Mouse (Mus musculus) Patski (cell line): ENCODE data around the gene Pou3f3. TPM values are rescaled to one million over a fixed set of nuclear protein-coding genes. Genes with fewer than 3 reads are reported as not detected.

Experiments
- ATAC-seq: fragments of 100-300 bp; one replicate; pipeline ENCODE4 v1.8.0; 2021
- CTCF ChIA-PET: fragments of 350-600 bp; sonication (Branson Sonifier 250); formaldehyde crosslinking; loops from one replicate; lab custom pipeline; 2022; ENCODE audit warnings: inconsistent platforms; lab: Charles Lee
- POLR2A ChIA-PET: fragments of 350-600 bp; sonication (Branson Sonifier 250); formaldehyde crosslinking; loops from one replicate; lab custom pipeline; 2022; ENCODE audit warnings: antibody characterized with exemption, inconsistent platforms; lab: Charles Lee
- DNase-seq: peaks from one replicate; pipeline ENCODE4 v3.0.0-alpha.2; 2011; ENCODE audit warnings: low read depth, low spot score
- H3K27me3 ChIP-seq: fragments of 371-371 bp; one replicate; pipeline ENCODE4 v1.5.1; 2021
- CTCF ChIP-seq: fragments of 100-300 bp; IDR thresholded peaks from one replicate; pipeline ENCODE4 v1.5.1; 2021
- in situ Hi-C: fragments of 300-500 bp; cut with MboI; formaldehyde crosslinking; loops from 3 replicates; pipeline ENCODE4 v1.11.1; 2018; ENCODE audit warnings: low pct_unique_long_range_greater_than_20kb, mixed read lengths
- polyA plus RNA-seq: library from polyadenylated mRNA; unstranded; gene quantifications from one replicate; pipeline ENCODE4 v1.2.3, GENCODE M21; 2021

Pou3f3 gene
- polyA plus RNA-seq, 1 experiment from 2014 or later = 36.5 TPM

DNA sequence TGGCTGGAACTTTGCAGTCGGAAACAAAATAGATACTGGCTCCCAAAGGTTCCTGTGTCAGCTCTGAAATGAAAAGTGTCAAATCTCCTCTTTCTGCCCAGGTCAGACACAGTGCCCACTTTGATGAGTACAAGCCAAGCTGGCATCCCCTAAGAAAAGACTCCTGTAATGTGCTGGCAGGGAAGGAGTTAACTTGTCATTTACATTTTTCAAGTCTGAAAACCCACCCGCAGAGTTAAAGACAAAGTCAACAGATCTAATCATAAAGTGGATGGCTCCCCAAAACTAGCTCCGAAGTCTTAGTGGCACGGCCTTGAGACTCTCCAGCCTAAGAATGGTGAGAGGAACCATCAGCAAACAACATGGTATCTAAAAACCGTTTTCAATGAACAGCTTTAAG is 11.6 kb downstream of the Pou3f3 start:
- DNase-seq (no peak), ATAC-seq (no peak)
- in situ Hi-C loops = loop anchor here (25.0 kb wide), 3 partner anchors 380 to 1820 kb away; partner anchors contain the start of genes AI597479 and Tgfbrap1
- CTCF ChIA-PET = no interaction called here
- POLR2A ChIA-PET = interaction anchor here (0.5 to 1.3 kb wide), 2 partner anchors 9 to 1341 kb away, joined by 3 to 4 read pairs; no protein-coding TSS in a partner anchor
- no peak for TF ChIP-seq CTCF
- no peaks in the 10 kb centered on the region for H3K27me3 ChIP-seq

DNA sequence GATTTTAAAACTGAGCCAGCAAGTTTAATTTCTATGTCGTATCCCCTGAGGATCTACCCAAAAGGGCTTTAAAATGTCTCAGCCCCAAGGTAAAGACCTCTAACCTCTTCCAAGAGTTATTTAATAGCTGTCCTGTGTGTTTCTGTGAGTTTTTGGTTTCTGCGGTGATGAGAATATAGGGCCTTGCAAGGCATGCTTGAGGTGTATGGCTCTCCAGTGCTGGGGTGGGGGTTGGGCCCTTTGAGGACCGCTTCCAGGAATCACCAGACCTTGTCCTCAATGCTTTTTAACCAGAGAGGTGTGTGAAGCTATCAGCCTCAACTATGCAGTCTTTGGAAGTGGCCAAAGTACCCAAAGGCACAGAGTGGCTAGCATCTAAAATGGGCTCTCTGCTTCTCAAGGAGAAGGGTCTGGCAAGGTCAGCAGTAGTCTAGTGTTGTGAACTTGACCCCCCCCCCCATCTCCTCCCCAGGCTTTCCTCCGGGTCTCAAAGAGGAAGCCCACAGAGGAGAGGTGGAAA is 12.1 kb downstream of the Pou3f3 start:
- ChIA-PET POLR2A (interaction anchor here (1.3 kb wide), 1 partner anchor 10 kb away, joined by 3 read pairs; no protein-coding TSS in a partner anchor), CTCF (no interaction called here)
- TF ChIP-seq CTCF = no peak
- ATAC-seq = no peak
- in situ Hi-C loops = loop anchor here (25.0 kb wide), 3 partner anchors 380 to 1820 kb away; partner anchors contain the start of genes AI597479 and Tgfbrap1
- no peaks in the 10 kb centered on the region for H3K27me3 ChIP-seq
- no peak for DNase-seq

DNA sequence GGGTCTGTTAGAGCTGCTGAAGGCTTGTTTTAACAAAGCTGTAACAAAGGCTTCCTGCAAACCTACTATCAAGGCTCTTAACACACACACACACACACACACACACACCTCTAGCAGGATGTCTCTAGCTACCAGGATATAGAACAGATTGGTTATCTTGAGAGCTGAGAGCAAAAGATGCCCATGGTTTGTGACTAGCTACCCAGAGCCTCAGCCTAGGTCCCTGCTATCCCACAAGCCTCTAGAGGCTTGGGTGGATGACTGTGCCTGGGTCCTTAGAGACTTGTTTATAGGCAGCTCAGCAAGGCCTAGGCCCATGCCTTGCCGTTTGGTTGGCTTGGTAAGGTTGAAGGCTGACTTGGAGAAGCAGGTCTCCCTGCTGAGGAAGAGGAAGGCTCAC is 13.5 kb downstream of the Pou3f3 start:
- ATAC-seq (no peak), DNase-seq (no peak)
- ChIA-PET POLR2A (interaction anchor here (1.0 kb wide), 2 partner anchors 9 to 11 kb away, joined by 3 to 4 read pairs; no protein-coding TSS in a partner anchor), CTCF (interaction anchor here (1.1 kb wide), 1 partner anchor 18 kb away, joined by 3 read pairs; no protein-coding TSS in a partner anchor)
- in situ Hi-C loops = loop anchor here (25.0 kb wide), 3 partner anchors 378 to 1822 kb away; partner anchors contain the start of genes AI597479 and Tgfbrap1
- no peaks in the 10 kb centered on the region for H3K27me3 ChIP-seq
- no peak for TF ChIP-seq CTCF

DNA sequence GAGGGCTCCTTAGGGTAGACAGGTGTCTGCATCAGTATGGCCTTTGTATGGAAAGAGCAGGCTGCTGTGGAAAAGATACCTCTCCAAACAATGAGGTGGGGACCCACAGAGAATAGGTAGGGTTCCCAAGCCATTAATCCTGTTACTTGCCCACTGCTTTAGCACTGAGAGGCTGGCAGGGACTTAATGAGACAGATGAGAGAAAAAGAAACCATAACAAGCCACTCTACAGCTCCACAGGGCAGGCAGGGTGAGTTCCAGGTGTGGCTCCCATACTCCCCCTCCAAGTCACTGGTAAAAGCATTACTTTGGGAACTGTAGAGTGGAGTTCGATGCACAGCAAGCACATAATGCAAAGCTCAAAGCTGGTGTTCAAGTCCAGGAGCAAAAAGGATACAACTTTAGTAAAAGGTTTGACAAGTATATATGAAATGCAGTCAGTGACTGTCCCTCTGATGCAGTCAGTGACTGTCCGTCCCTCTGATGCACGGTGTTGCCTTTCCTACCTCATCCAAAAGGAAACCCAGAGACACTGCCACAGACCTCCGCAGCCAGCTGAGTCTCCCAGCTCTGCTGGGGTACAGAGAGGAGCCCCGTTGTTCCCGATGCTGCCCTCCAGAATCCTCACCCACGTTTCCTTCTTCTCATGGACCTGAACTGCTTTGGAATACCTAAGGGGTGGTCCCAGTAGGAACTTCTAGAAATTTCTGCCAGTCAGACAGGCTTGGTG is 14.0 kb downstream of the Pou3f3 start:
- in situ Hi-C loops = loop anchor here (10.0 to 25.0 kb wide), 7 partner anchors 65 to 1822 kb away; partner anchors contain the start of genes AI597479 and Tgfbrap1
- CTCF ChIA-PET = interaction anchor here (1.1 kb wide), 1 partner anchor 19 kb away, joined by 3 read pairs; no protein-coding TSS in a partner anchor
- no peak for ATAC-seq
- POLR2A ChIA-PET = interaction anchor here (1.0 to 5.6 kb wide), 3 partner anchors 8 to 13 kb away, joined by 3 to 98 read pairs (median 87); partner anchors contain the start of gene Pou3f3
- DNase-seq = no peak
- H3K27me3 ChIP-seq = no peaks in the 10 kb centered on the region
- no peak for TF ChIP-seq CTCF

DNA sequence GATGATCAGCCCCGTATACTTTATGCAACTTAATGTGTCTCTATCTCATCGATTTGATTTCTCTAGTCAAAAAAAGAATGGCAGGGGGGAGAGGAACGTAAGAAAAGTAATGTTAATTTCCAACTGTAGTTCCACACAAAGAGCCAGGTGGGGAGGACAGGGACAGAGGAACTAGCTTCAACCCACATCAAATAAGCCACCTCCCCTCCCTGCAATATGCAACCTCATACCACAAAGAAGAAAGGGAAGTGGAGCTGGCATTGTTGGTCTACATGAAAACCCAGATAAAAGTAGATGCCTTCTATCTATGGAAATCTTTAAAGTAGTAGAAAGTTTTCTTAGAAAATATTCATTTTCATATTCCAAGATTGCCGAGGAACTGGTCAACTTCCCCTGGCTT is 14.7 kb downstream of the Pou3f3 start:
- ChIA-PET POLR2A (interaction anchor here (0.7 to 5.6 kb wide), 3 partner anchors 8 to 219 kb away, joined by 3 to 98 read pairs (median 87); partner anchors contain the start of gene Pou3f3), CTCF (interaction anchor here (4.6 kb wide), 1 partner anchor 8 kb away, joined by 41 read pairs; no protein-coding TSS in a partner anchor)
- ATAC-seq (no peak), DNase-seq (no peak)
- no peak for TF ChIP-seq CTCF
- in situ Hi-C loops = loop anchor here (10.0 to 25.0 kb wide), 7 partner anchors 65 to 1823 kb away; partner anchors contain the start of genes AI597479 and Tgfbrap1
- no peaks in the 10 kb centered on the region for H3K27me3 ChIP-seq

DNA sequence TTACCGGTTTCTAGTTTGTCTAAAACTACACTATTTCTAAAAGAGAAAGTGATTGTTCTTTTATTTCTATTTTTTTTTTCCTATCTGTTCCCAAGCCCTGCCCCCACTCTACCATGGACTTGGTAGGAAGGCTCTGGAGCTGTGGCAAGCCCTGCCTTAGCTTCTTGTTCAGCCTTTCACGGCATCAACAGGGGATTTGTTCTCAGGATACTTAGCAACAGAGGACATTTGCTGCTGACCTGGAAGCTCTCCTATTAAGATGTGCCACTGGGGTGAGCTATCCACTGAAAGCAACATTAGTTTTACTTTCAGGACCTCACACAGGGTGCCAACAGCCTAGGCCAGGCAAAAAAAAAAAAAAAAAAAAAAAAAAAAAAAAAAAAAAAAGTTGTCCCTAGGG is 15.4 kb downstream of the Pou3f3 start:
- DNase-seq = no peak
- TF ChIP-seq CTCF = no peak
- no peak for ATAC-seq
- H3K27me3 ChIP-seq = no peaks in the 10 kb centered on the region
- ChIA-PET POLR2A (interaction anchor here (0.6 to 5.6 kb wide), 4 partner anchors 9 to 220 kb away, joined by 3 to 98 read pairs (median 46); partner anchors contain the start of gene Pou3f3), CTCF (interaction anchor here (4.6 kb wide), 1 partner anchor 9 kb away, joined by 41 read pairs; no protein-coding TSS in a partner anchor)
- in situ Hi-C loops = loop anchor here (10.0 to 25.0 kb wide), 7 partner anchors 64 to 1824 kb away; partner anchors contain the start of genes AI597479 and Tgfbrap1

DNA sequence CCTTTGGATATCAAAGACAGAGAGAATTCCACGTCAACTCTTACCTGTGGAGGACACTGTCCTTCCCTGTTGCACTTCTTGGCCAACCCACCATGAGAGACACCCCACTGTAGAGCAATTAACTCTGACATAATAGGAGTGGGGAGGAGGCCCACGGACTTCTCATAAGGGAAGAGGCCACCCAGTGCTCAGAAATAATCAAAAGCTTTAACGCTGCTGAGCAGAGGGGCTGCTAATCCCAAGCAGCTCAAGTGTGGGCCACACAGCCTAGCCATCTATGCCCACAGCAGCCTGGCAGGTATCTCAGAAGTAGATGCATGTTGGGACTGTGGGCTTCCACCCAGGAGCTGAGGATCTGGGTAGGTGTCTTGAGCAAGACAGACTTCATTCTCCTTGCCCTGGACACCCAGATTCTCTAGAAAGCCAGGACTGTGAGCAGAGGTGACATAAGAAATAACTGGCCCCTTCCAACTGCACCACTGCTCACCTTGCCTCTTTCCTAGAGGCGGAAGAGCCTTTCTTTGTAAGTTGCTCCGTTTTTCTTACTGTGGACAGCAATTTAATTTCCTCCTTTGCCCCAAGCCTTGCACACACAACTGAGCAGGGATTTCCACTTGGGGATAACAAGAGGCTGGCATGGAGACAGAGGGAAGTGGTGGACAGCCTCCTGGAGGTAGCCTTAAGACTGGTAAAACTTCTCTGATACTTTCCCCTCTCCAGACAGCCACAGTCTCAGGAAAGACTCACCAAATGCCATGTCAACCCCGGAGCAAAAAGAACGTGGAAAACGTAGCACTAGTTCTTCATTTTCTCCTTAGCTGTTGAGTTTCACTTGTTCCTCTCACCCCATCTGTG is 16.1 kb downstream of the Pou3f3 start:
- ChIA-PET CTCF (interaction anchor here (2.2 to 4.6 kb wide), 2 partner anchors 9 to 64 kb away, joined by 6 to 41 read pairs; no protein-coding TSS in a partner anchor), POLR2A (interaction anchor here (0.7 to 5.6 kb wide), 5 partner anchors 10 to 1827 kb away, joined by 4 to 98 read pairs (median 8); partner anchors contain the start of gene Pou3f3)
- TF ChIP-seq CTCF = no peak
- in situ Hi-C loops = loop anchor here (10.0 to 25.0 kb wide), 7 partner anchors 63 to 1824 kb away; partner anchors contain the start of genes AI597479 and Tgfbrap1
- DNase-seq = no peak
- H3K27me3 ChIP-seq = no peaks in the 10 kb centered on the region
- ATAC-seq = no peak

DNA sequence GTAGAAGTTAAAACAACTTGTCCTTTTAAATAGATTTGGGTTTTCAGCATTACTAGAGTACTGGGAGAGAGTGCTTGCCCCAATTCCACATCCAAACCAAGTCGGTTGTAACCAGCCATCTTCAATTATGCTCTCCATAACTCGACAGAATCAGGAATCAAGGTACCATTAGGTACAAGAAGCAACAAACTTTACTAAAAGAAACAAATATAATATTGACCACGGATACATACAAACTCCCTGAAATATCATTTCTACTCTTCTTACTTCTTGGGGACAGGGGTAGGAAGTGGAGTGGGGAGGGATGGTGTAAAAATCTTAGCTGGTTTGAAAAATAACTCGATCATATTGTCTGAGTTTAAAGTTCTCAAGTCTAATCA is 16.7 kb downstream of the Pou3f3 start:
- no peak for DNase-seq
- CTCF ChIA-PET = interaction anchor here (1.7 to 4.6 kb wide), 5 partner anchors 10 to 67 kb away, joined by 6 to 41 read pairs (median 7); no protein-coding TSS in a partner anchor
- H3K27me3 ChIP-seq = no peaks in the 10 kb centered on the region
- no peak for ATAC-seq
- POLR2A ChIA-PET = interaction anchor here (0.6 to 5.6 kb wide), 7 partner anchors 10 to 1828 kb away, joined by 3 to 98 read pairs (median 5); partner anchors contain the start of gene Pou3f3
- in situ Hi-C loops = loop anchor here (10.0 to 25.0 kb wide), 7 partner anchors 62 to 1825 kb away; partner anchors contain the start of genes AI597479 and Tgfbrap1
- no peak for TF ChIP-seq CTCF
